Mouse (Mus musculus) erythroblast, embryonic 14.5 days (primary cell): Measurements from ENCODE around the gene Fam81a.

Experiments used
- GATA1 ChIP-seq: IDR thresholded peaks from 2 replicates; pipeline ENCODE4 v1.6.1; 2012; ENCODE audit warnings: low read length, inconsistent platforms, mixed read lengths
- TAL1 ChIP-seq: IDR thresholded peaks from 3 replicates; pipeline ENCODE4 v1.6.1; 2012; ENCODE audit warnings: low read length, inconsistent platforms, mixed read lengths

- TF ChIP-seq TAL1: no peak
- TF ChIP-seq GATA1: no peak
Measured at GRCm38 (mm10) chr9:70048280-70048679, 94.1 kb downstream of the Fam81a start.
